Mouse (Mus musculus) heart, postnatal 0 days (tissue): Measurements from ENCODE around the gene Ercc6l2.

Experiments
- CTCF ChIP-seq: IDR thresholded peaks from 2 replicates; pipeline ENCODE4 v1.5.1; 2016; ENCODE audit warnings: antibody characterized with exemption, control low read depth, low read depth
- EP300 ChIP-seq: IDR thresholded peaks from 2 replicates; pipeline ENCODE4 v1.6.1; 2016; ENCODE audit warnings: antibody characterized with exemption, low read depth

DNA sequence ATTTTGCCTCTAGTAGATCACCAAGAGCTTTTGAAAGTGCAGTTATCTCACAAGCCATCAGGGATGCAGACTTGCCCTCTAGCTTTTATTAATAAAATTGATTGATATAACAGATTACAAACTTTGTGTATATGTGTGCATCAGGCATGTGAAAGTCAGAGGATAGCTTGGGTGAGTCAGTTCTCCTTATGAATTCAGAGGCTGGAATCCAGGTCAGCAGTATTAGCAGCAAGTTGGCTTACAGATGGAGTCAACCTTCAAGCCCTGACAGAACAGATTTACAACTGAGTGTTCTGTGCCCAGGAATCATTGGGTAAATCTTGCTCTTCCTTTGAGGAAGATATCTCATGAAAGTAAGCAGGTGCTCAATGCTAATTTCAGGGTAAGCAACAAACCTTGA lies 891 bp downstream of the Ercc6l2 start:
- no peak for TF ChIP-seq CTCF
- TF ChIP-seq EP300: no peak
